Mouse (Mus musculus): Measurements from ENCODE around the gene Tubgcp2.
A peak's percentile ranks its signal among the peaks of the same experiment; 100 is the strongest.

Tubgcp2 gene

DNA sequence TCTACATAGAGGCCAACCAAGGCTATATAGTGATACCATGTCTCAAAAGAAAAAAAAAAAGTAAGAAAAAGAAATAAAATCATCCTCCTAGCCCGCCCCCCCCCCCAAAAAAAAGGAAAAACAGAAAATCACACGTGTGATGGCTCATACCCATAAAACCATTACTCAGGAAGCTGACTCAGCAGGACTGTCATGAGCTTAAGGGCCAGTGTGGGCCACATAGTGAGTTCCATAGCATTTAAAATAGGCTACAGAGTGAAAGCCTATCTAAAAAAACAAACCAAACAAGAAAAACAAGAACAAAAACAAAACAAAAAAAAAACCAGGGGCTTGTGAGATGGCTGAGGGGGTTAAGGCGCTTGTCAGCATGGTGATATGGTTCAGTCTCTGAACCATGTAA, 55.7 kb downstream of the Tubgcp2 start:
- no peak for DNase-seq (ENCODE audit: low read depth, low spot score)

DNA sequence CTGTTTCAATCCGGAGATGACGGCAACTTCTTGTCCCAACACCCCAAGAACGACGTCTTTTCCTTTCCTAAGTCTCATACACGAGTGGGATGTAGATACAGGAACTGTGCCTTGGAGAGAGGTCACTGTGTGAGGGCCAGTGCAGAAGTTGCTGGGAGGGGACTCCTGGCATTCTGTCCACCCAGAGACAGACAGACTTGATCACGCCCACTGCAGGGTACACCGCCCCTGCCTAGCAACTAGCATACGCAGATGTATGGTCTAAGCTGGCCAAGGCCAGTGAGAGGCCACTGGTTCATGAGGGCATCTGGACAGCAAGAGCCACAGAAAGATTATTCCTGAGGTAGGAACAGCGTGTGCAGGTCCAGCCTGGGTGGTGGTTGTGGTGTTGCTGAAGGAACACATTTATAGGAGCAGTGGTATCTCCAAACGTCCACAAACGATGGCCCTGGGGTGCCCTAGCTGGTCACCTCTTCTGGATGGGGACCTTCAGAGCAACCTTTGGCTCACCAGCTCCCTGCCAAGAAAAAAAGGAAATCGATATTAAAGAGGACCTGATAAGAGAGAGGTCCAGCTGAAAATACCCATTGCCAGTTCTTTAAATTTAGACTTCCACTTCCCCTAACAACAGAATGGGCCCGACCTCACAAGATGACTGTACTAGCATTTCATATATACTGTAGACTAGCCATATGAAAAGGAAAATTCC, 57.3 kb downstream of the Tubgcp2 start:
- no peak for DNase-seq (ENCODE audit: low read depth, low spot score)

DNA sequence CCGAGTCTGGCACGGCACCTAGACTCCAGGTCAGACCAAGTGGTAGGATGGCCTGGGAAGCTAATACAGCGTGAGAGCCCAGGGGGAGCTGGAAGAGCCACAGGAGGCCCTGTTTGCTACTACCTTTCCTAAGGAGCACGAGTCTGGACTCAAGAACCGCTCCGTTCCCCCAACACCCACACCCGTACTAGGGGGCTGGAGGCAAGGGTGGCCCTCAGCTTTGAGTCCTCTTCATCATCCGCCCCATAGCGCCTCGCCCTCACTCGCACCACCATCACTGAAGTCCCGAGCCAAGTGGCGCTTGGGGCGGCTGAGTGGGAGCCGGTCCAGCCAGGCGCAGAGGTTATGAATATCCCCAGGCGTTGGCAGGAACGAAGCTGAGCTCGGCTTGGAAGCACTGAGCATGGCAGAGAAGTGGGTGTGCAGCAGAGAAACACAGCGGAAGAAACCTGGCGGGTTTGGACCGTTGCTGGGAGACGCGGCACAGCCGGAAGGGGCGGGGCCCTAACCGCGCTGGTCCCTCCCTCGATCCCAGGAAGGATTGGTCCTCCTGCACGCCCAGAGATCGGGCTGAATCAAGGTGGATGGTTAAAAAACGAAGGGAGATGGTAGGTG, 58.1 kb downstream of the Tubgcp2 start, which contains the start of gene 6430531B16Rik:
Gene 6430531B16Rik, minus strand, starts transcription at position 478 of the 615 bp plus-strand sequence.
- DNase-seq (ENCODE audit: low read depth, low spot score), result peak; percentile 78

DNA sequence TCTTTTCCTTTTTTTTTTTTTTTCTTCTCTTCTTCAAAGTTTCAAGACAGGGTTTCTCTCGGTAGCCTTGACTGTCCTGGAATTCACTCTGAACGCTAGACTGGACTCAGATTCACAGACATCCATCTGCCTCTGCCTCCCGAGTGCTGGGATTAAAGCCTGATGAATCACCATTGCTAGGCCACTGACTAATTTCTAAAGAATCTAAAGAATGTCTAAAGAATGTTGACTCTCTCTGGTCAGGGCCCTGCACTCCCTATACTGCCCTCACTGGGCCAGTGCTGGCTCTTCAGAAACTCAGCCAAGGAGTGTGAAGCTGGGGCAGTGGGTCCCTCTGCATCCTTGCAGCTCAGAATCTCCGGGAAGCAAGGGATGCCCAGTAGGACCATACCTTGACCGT, 61.0 kb downstream of the Tubgcp2 start:
- DNase-seq (ENCODE audit: low read depth, low spot score), result no peak

DNA sequence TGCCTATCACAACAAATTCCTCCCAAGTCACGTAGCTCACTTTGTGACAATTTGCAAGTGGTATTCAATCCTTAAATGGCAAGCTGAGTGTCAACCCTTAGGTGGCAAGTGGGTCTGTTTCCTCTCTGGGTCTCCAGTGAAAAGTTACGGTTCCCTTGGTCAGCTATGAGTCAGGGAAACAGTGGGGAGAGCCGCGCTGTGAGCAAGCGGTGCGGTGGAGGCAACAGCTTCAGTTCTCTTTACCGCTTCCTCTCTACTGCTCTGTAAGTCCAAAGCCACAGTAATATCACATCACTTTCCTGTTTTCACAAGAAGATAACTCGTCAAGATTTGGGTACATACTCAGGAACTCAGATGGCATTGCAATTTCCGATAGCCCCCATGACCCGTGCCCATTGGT, 62.2 kb downstream of the Tubgcp2 start:
- DNase-seq (ENCODE audit: low read depth, low spot score), result no peak

DNA sequence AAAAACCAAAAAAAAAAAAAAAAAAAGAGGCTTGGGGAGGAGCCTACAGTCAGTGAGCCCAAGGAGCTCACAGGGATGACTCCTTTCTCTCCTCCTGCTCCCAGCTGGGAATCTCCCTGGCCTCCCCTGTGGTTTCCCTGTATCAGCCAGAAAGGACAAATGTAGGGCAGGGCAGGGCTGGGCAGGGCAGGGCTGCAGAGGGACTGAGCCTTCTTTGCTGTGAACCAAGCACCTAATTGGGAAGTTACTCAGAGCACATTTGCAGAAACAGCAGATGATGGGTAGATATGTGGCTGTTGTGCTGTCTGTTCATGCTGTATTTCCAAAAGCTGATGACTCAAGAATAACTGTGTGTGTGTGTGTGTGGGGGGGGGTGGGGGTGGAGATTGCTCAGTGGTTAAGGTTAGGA, 63.5 kb downstream of the Tubgcp2 start:
- no peak for DNase-seq (ENCODE audit: low read depth, low spot score)

DNA sequence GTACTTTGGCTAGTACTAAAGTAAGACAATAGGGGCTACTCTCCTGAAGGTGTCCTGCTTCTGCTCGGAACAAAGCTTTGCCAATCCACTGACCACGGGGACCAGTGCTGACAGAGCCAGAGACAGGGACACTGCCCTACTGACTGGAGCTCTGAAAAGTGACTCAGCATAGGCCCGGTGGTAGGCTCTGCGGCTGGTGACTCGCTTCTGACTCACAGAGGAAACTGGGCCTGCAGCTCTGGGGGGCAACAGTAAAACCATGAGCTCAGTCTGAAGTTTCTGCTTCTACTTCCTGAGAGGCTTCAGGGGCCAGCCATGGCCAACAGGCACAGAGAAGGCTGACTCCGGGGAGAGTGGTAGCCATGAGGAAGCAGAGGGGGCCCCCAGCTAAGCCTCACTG, 65.0 kb downstream of the Tubgcp2 start:
- DNase-seq (ENCODE audit: low read depth, low spot score), result no peak

DNA sequence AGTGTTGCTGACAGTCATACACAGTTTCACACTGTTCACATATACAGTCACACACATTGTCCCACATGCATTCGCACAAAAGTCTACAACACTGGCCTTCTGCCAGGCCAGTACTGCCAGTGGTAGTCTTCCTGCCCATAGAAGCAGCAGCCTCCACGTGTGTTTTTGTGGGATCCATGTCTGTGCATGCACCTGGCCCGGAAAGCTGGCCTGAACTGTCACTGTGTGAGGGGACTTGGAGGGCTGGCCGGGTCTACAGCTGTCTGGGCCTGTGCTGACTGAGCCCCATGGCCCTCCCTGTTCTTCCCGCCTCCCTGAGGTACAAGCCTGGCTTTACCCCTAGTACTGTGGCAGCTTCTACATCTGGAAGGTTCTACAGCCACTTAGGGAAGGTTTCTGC, 65.5 kb downstream of the Tubgcp2 start:
- no peak for DNase-seq (ENCODE audit: low read depth, low spot score)

DNA sequence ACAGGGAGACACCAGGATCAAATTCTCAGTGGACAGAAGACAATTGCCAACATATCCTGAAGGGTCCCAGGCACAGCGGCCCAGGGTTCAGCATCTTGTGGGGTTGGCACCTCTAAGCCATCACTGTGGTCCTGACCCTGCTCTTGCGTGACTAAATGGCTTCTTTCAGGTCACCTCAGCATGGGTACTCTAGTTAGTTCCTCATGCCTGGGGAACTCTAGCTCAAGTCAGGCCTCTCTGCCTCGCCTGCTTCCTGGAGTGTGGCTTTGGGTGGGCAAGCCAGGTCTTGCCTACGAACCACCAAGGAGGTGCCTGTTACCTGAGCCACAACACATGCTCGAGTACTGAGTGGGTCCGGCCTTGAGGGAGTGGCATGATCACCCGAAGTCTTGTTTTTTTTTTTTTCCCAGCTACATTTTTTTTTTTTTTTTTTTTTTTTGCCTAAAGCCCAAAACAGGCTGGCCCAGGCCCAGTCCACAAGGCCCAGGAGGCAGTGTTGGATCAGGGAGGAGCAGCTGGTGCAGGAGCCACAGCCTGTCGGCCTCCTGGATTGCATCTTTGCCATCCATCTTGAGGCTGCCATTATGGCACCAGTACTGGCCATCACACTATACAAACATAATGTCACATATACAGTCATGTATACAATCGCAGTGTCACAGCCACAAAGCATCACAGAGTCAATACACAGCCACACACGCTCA, 66.1 kb downstream of the Tubgcp2 start:
- DNase-seq (ENCODE audit: low read depth, low spot score), result no peak

DNA sequence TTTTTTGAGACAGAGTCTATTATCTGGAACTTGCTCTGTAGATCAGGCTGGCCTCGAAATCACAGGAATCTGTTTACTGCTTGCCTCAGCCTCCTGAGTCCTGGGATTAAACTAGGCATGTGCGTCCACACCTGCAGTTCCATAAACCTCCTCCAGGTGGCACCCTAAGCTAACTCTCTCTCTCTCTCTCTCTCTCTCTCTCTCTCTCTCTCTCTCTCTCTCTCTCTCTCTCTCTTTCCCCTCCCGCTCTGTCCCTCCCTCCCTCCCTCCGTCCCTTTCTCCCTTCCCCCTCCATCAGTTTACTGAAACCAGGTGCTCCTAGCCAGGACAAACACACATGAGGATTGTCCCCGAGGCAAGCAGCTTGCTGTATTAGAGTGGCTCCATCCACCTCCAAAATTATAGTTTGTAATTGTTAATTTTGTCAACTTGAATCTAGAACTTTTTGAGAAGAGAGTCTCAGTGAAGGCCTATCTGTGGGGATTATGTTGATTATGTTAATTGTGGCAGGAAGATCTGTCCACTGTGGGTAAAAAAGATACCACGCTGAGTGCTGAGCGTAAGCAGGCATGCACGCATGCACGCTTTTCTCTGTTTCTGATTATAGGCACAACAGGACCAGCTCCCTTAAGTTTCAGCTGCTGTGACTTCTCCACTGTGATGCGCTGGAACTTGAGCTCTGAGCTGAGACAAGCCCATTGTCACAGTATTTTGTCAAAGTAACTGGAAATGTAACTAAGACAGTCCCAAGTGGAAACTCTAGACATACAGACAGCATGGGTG, 66.9 kb downstream of the Tubgcp2 start:
- peak; percentile 89 for DNase-seq (ENCODE audit: low read depth, low spot score)

DNA sequence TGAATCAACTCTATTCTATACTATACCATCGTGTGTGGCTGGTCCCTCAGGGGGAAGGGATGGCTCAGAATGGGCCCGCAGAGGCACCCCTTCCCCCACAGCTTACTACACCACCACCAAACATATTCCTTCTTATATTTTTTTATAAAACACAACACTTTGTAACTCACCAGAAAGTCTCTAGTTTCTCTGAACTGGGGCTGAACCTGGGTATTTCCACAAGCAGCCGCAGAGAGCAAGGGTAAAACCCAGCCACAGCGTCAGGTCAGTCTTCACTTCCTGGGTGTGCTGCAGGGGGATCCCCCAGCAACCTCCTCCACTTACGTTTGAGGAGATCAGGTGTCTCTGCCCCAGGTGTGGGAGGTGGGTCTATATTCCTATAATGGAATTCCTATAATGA, 68.0 kb downstream of the Tubgcp2 start:
- DNase-seq (ENCODE audit: low read depth, low spot score), result no peak

DNA sequence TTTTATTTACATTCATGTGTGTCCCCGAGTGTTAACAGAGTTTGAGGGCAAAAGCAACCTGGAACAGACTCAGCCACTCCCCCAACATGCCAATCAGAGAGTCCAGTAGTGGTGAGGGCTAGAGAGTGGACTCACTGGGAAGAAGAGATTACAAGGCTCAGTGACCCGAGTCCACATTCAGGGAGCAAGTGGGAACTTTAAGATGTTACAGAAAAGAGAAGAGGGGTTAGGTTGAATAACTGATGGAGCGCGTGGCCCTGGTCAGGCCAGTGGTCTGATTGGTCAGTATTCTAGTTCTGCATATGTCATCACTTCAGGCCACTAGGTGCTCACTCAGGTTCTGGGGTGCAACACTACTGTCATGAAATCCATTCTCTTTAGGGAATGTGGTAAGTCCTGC, 69.3 kb downstream of the Tubgcp2 start:
- DNase-seq (ENCODE audit: low read depth, low spot score), result no peak

DNA sequence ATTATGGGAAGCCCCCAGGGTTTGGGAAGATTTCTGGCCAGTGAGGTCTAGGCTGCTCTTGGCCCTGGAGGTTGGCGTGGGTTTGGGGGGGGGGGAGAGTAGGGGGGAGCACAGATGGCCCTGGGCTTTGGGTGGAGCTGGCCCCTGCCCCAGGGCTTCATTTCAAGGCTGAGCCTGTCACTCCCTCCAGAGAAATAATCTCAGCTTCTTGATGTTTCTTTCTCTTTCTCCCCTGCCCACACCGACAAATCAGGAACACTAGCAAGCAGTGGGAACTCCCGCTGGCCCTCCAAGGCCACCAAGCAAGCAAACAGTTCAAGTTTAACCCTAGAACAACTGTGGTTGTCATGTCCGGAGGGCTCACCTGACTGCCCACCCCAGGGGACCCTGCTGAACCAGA, 72.7 kb downstream of the Tubgcp2 start:
- no peak for DNase-seq (ENCODE audit: low read depth, low spot score)

DNA sequence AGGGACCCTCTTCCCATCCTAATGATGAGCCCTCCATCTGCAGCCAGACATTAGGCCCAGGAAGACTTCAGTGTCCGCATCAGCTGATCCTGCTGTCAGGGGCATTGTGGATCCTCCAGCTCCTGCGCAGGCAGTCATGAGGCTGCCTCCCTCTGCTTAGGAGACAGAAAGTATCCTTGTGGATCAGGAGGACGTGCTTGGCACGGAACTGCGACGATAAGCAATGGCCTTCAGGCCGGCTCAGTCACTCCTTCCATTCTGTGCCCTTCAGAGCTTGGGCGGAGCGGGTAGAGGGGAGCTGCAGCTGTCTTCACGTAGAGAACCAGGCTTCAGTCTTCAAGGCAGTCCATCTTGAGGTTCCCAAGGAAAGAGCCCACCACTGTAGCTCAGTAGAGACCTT, 75.3 kb downstream of the Tubgcp2 start:
- no peak for DNase-seq (ENCODE audit: low read depth, low spot score)

DNA sequence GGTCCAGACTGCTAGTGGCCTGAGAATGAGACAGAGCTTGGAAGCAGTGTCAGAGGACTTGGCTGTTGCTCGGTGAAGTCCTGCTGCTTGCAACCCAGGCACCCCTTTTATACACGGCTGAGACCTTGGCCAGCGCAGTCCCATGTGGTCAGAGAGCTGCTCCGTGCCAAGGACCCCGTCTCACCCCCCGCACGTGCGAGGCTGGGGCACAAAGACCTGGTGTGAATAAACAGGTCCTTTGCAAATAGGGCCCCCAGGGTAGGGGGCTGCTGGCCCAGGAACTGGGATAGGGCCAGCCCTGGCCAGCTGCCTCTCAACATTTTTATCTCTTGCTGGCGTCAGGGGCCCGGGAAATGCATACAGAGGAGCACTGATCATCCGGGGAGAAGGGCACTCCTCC, 78.5 kb downstream of the Tubgcp2 start:
- no peak for DNase-seq (ENCODE audit: low read depth, low spot score)

DNA sequence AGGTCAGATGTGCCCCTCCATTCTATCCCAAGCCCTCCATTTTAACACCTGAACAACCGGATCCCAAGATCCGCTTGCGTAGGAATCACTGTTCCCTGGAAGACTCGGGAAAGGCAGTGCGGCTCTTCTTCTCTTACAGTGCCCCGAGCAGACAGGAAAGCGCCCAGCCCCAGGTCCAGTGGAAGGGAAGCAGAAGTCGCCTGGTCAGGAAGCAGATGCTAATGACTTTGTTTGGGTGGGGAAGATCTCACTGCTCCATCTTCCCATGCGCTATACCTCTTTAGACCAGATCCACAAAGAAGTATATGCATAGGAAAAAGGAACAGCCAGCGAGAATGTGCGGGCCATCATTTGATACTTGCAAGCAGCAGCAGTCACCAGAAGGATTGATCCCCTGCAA, 79.0 kb downstream of the Tubgcp2 start:
- no peak for DNase-seq (ENCODE audit: low read depth, low spot score)

DNA sequence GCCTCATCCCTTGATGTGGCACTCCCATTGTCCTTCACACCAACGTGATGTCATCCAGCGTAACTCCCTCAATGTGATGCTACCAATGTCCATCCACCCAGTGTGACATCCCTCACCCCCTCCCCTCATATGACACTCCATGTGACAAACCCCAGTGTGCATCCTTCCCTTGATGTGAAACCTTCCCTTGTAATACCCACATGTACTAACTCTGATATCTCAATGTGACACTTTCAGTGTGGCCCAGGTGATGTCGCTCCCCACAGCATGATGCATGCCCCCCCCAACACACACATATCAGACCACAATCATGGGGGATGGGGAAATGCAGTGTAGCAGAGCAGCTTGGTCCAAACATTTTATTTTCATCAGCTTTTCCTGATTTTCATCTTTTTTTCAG, 79.8 kb downstream of the Tubgcp2 start:
- DNase-seq (ENCODE audit: low read depth, low spot score), result no peak

DNA sequence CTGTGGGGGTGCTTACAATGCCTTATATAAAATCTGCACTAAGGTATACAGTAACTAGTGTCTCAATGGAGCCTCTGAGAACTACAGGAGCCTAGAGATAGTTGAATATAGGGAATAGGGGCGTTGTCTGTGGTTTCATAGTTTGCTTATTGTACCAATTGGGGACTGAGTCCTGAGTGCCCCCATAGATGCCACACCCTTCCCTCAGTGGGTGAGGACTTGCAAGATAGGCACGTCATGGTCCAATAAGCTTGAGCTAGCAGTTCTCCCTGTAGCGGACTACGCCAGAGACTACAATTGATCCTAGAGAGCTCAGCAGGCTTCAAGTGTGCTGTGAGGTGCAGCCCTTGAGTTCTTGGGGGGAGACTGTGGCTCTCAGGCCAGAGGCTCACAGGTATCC, 81.0 kb downstream of the Tubgcp2 start:
- DNase-seq (ENCODE audit: low read depth, low spot score), result no peak

DNA sequence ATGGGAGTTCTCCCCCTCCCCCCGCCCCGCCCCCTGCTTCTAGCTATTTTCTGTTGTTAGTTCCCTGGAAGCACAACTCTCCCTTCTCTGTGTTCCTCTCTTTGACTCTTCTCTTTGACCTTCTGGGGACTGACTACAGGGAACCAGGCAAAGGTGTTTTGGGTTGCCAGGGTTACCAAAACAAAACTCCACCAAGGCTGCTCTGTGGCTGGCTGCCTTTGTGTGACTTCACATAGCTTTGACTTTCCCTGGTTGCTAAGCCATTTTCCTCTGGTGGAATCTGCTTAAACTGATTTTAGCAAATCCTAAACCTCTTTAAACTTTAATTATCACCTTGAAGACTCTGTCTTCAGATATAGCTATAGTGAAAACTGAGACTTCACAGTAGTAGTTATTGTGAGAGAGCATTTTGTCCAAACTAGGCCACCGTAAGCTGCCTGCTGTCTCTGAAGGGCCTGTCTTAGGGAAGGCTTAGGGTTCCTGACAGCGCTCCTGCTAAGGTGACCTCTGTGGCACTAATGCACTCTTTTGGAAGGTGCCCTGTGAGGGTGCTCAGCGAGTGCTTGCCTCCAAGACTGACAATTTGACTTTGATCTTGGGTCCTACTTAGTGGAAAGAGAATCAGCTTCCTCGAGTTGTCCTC, 84.4 kb downstream of the Tubgcp2 start:
- no peak for DNase-seq (ENCODE audit: low read depth, low spot score)

DNA sequence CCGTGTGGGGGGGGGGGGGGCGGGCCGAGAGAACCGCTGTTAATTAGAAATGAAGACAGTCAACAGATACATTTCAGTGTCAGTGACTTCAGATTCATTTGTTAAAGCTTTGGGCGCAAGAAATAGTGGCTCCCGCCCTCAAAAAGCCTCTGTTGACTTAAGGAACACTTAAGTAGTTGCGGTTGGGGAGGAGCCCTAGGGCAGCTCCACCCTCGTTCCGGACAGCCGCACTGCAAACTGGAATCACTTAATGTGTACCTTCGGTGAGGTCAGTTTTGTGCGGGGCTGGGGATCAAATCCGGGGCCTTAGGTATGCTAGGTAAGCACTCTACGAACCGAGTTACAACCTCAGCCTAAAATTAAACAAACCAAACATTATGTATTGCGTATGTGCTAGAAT, 85.4 kb downstream of the Tubgcp2 start:
- DNase-seq (ENCODE audit: low read depth, low spot score), result no peak

DNA sequence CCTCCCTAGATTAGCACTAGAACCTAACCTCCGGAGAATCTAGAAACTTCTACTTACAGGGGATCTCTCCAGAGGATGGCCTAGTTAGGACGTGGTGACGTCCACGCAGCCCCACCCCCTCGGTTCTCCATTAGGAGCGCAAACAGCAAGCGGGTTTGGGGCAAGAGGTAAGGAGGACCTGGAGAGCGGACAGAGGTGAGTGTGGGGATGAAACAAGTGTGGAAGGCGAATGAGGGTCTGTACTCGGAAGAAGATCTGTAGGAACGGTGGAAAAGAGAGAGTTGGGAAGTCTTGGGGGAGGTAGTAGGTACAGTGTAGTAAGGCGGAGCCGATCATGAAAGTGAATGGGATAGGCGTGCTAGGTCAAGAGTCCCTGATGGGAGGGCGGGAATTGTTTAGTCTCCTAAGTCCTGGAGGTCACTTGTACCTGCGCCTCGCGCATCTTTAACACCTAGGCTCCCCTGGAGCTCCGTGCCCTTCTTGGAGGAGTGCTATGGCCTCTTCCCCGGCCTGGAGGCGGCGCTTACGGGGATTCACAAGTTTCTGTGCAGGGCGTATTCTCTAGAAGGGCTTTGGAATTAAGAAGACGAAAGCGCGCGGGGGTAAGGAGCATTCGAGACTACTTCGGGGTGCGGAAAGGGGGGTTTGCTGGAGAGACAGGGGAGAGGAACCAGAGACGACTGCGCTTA, 86.0 kb downstream of the Tubgcp2 start:
- peak; percentile 44 for DNase-seq (ENCODE audit: low read depth, low spot score)

Data from mesoderm, embryonic 11.5 days (tissue).